Mouse (Mus musculus) embryonic facial prominence, embryonic 14.5 days (tissue): ENCODE data around the gene Myom1. TPM values are rescaled to one million over a fixed set of nuclear protein-coding genes. Genes with fewer than 3 reads are reported as not detected.

Source experiments
- ATAC-seq: fragments of 200-750 bp; cut with Nextera tagmentation; 2 replicates; pipeline ENCODE4 v1.8.0; 2017; ENCODE audit warnings: low read depth, moderate number of reproducible peaks, moderate TSS enrichment
- DNase-seq: peaks from one replicate; pipeline ENCODE4 v3.0.0-alpha.2; 2015; ENCODE audit warnings: low spot score
- H3K27ac ChIP-seq: fragments of 300-500 bp; sonication (generic); replicated peaks from 2 replicates; pipeline ENCODE4 v1.5.1; 2014; ENCODE audit warnings: low read depth, mild to moderate bottlenecking, low read length, moderate library complexity
- H3K27me3 ChIP-seq: fragments of 300-500 bp; sonication (generic); replicated peaks from 2 replicates; pipeline ENCODE4 v1.6.1; 2014; ENCODE audit warnings: low read length; ENCODE audit not compliant: control insufficient read depth, insufficient read depth
- H3K36me3 ChIP-seq: fragments of 300-500 bp; sonication (generic); 2 replicates; pipeline ENCODE4 v1.6.1; 2014; ENCODE audit warnings: low read length, mixed read lengths; ENCODE audit not compliant: control insufficient read depth, insufficient read depth
- H3K4me1 ChIP-seq: fragments of 300-500 bp; sonication (generic); 2 replicates; pipeline ENCODE4 v1.6.1; 2014; ENCODE audit warnings: antibody characterized with exemption, low read length; ENCODE audit not compliant: control insufficient read depth, insufficient read depth
- H3K4me2 ChIP-seq: fragments of 300-500 bp; sonication (generic); 2 replicates; pipeline ENCODE4 v1.6.1; 2014; ENCODE audit warnings: low read depth, mild to moderate bottlenecking, low read length, moderate library complexity, mixed read lengths
- H3K4me3 ChIP-seq: fragments of 300-500 bp; sonication (generic); 2 replicates; pipeline ENCODE4 v1.5.1; 2014; ENCODE audit warnings: low read depth, mild to moderate bottlenecking, low read length
- H3K9ac ChIP-seq: fragments of 300-500 bp; sonication (generic); 2 replicates; pipeline ENCODE4 v1.6.1; 2014; ENCODE audit warnings: low read depth, mild to moderate bottlenecking, low read length, moderate library complexity, mixed read lengths
- H3K9me3 ChIP-seq: fragments of 300-500 bp; sonication (generic); 2 replicates; pipeline ENCODE4 v1.6.1; 2016; ENCODE audit warnings: low read length; ENCODE audit not compliant: control insufficient read depth
- WGBS: fragments of 180-500 bp; shearing (Covaris S2); extraction: QIAGEN DNeasy Blood & Tissue Kit; methylation state at CpG from one replicate; pipeline ENCODE4 v1.1.7; 2014; 5-methylcytosine and 5-hydroxymethylcytosine counted together
- polyA plus RNA-seq: library from polyadenylated mRNA; unstranded; fragments of >200 nt; fragmentation: Nextera tagmentation; extraction: Ambion mirVana; gene quantifications from 2 replicates; pipeline ENCODE4 v1.2.1, GENCODE M21; 2014

The Myom1 gene
- polyA plus RNA-seq, 1 experiment from 2014 or later = 61.5 TPM

DNA sequence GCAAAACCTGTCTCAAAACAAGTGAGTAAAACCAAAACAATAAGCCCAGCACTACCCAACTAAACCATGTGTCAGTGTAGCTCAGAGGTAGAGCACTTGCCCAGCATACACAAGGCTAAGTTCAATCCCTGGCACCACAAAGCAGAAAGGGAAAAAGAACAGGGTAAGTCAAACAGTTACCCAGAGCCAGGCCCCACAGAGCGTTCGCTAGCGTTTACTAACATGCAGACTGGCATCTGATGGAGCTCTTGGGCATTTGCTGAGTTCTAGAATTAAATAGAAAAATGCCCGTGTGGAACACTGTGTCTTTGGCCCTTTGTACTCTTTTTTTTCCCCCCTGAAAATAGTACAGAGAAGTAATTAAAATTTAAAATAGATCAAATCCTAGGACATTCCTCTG, 111.8 kb downstream of the Myom1 start:
- Histone ChIP-seq H3K4me3 (no peak overlapping the region), H3K4me1 (peaks cover 13% of the 10 kb centered on the region; the same call in 1 of the 2 replicates), H3K27ac (no peak overlapping the region), H3K9ac (no peak overlapping the region), H3K36me3 (no peaks in the 10 kb centered on the region), H3K4me2 (no peak overlapping the region), H3K27me3 (no peaks in the 10 kb centered on the region), H3K9me3 (no peaks in the 10 kb centered on the region)
- no peak for ATAC-seq
- no peak for DNase-seq
- WGBS = 78% methylated on average over 4 of the region's 4 CpGs

DNA sequence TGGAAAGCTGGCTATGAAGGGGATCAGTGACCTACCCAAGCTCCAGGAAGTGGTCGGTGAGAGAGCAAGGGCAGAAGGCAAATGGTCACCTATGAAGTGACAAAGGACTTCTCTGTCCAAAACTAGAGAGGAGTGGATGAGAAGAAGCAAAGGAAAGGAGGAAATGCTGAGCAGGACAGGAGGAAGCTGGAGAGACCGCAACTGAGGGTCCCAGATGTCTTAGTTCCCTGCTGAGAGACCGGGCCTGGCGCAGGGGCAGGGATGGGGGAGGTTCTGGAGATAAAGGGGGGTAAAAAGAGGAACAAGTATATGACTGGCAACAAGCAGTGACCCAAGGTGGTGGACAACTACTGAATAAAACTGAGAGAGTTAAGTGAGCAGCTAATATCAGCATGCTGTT, 115.5 kb downstream of the Myom1 start:
- H3K4me3 ChIP-seq = no peak overlapping the region
- ATAC-seq (no peak), DNase-seq (no peak)
- no peaks in the 10 kb centered on the region for H3K36me3 ChIP-seq
- no peak overlapping the region for H3K27ac ChIP-seq
- H3K4me2 ChIP-seq = no peak overlapping the region
- WGBS = 75% methylated on average over 4 of the region's 4 CpGs
- no peaks in the 10 kb centered on the region for H3K9me3 ChIP-seq
- H3K27me3 ChIP-seq = no peaks in the 10 kb centered on the region
- H3K4me1 ChIP-seq = peaks cover 12% of the 10 kb centered on the region
- no peak overlapping the region for H3K9ac ChIP-seq

GRCm38 (mm10) chr17:71118607-71119006, 116.2 kb downstream of the Myom1 start:
- no peak for ATAC-seq
- Histone ChIP-seq H3K9me3 (no peaks in the 10 kb centered on the region), H3K27me3 (no peaks in the 10 kb centered on the region), H3K9ac (no peak overlapping the region), H3K4me2 (no peak overlapping the region), H3K36me3 (no peaks in the 10 kb centered on the region), H3K27ac (no peak overlapping the region), H3K4me3 (no peak overlapping the region), H3K4me1 (peaks cover 15% of the 10 kb centered on the region)
- no peak for DNase-seq
- WGBS = 59% methylated on average over 4 of the region's 4 CpGs

DNA sequence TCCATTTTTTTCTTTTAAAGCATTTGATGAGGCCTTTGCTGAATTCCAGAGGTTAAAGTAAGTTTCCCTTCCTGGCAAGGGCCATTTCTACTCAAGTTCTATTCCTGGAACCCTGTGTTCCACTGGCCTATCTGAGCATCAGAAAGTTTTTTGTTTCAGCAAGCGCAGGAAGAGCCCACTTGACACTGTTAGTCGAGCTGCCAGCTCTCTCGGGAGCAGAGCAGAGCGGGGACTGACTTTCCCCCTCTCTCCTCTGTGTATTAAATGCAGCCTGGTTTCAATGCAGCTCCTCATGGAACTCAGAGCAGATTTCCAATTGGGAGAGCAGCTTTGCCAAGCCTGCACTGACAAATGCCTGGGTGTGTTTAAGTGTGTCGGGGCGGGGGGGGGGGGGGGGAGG, 118.2 kb downstream of the Myom1 start:
- ATAC-seq = peak; percentile 57
- Histone ChIP-seq H3K27ac (peak overlapping the region; percentile 71), H3K4me1 (peaks cover 15% of the 10 kb centered on the region), H3K4me3 (no peak overlapping the region), H3K4me2 (no peak overlapping the region), H3K27me3 (no peaks in the 10 kb centered on the region), H3K36me3 (no peaks in the 10 kb centered on the region), H3K9ac (no peak overlapping the region), H3K9me3 (no peaks in the 10 kb centered on the region)
- no peak for DNase-seq
- WGBS = 24% methylated on average over 4 of the region's 6 CpGs

DNA sequence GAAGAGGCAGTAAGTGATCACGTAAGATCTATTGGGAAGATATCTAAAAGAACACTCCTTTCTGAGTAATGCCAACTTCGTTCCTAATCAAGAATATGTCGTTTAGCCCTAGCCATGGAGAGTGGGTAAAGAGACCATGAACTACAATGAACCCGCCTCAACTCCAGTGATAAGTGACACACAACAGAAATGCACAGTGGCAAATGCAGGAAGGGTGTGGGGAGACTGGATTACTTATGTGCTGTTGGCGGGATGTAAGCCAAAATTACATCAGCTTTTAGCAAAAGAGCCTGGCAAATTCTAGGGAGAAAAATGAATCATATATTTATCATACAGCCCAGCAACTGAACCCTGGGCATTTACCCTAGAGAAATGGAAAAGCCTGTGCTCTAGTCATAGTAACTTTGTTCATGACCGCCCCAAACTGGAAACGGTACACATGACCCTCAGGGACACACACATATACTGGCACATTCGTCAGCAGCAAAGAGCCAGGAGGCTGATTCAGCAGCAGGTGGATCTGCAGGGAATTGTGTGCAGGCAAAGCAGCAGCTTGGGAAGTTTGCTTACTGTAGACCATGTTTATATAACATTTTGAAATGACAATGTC, 121.7 kb downstream of the Myom1 start:
- WGBS = 79% methylated on average over 8 of the region's 8 CpGs
- Histone ChIP-seq H3K27ac (no peak overlapping the region), H3K36me3 (no peaks in the 10 kb centered on the region)

DNA sequence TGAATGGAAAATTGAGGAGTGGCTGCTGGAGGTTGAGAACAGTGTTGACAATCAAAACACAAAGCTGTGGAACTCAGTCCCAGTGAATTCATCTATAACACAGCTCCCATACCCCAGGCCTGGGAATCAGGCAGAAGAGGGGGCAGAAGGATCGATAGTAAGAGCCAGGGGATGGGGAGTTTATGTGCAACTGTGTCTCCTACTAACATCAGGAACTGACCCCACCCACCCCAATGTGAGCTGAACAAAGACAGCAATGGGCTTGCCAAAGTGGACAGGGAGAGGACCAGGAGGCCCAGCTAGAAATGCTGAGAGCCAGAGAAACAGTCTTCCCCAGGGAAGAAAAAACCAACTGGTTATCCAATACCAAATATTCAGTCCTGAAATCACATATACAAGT, 122.2 kb downstream of the Myom1 start:
- Histone ChIP-seq H3K4me3 (no peak overlapping the region), H3K4me2 (no peak overlapping the region), H3K4me1 (peaks cover 26% of the 10 kb centered on the region), H3K36me3 (no peaks in the 10 kb centered on the region), H3K9me3 (no peaks in the 10 kb centered on the region), H3K27me3 (no peaks in the 10 kb centered on the region), H3K9ac (no peak overlapping the region), H3K27ac (no peak overlapping the region)
- WGBS = 84% methylated on average over 1 of the region's 1 CpGs
- no peak for ATAC-seq
- no peak for DNase-seq

More for the DNA sequence above, 121.7 kb downstream of the Myom1 start:
- Histone ChIP-seq H3K4me1 (peaks cover 26% of the 10 kb centered on the region), H3K4me2 (no peak overlapping the region), H3K27me3 (no peaks in the 10 kb centered on the region), H3K4me3 (no peak overlapping the region), H3K9ac (no peak overlapping the region), H3K9me3 (no peaks in the 10 kb centered on the region)
- no peak for ATAC-seq
- DNase-seq = no peak

DNA sequence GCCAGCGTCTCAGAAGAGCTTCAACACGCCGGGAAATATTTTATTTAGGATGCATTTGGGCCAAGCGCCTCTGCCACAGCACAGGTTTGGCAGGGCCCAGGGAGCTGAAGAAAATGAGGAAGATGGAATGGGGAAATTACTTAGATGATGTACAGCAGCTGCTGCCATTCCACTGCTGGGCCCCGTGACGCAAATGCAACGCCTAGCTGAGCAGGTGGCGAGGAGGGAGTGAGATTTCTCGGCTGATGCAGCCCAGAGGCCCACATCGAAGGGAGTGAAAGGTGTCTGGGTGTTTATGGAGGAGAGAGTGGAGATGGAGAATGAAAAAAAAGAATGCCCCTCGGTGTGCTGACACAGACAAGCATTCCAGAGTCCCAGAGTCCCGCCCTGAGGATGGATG, 123.1 kb downstream of the Myom1 start:
- ATAC-seq = 0 out of 2 replicates have a peak, but pooled peaks have one; percentile 13
- Histone ChIP-seq H3K4me3 (no peak overlapping the region), H3K4me1 (peaks cover 25% of the 10 kb centered on the region), H3K36me3 (no peaks in the 10 kb centered on the region), H3K9me3 (no peaks in the 10 kb centered on the region), H3K27ac (no peak overlapping the region), H3K4me2 (no peak overlapping the region), H3K9ac (no peak overlapping the region), H3K27me3 (no peaks in the 10 kb centered on the region)
- 67% methylated on average over 12 of the region's 12 CpGs for WGBS
- peak; percentile 54 for DNase-seq

GRCm38 (mm10) chr17:71126001-71126400, 123.6 kb downstream of the Myom1 start:
- no peak overlapping the region for H3K9ac ChIP-seq
- H3K4me3 ChIP-seq = no peak overlapping the region
- WGBS = 78% methylated on average over 12 of the region's 12 CpGs
- H3K36me3 ChIP-seq = no peaks in the 10 kb centered on the region
- no peaks in the 10 kb centered on the region for H3K27me3 ChIP-seq
- H3K4me2 ChIP-seq = no peak overlapping the region
- H3K27ac ChIP-seq = no peak overlapping the region
- no peaks in the 10 kb centered on the region for H3K9me3 ChIP-seq
- no peak for DNase-seq
- peaks cover 20% of the 10 kb centered on the region for H3K4me1 ChIP-seq
- no peak for ATAC-seq

- no peaks in the 10 kb centered on the region for H3K27me3 ChIP-seq
- no peaks in the 10 kb centered on the region for H3K36me3 ChIP-seq
- H3K9ac ChIP-seq = no peak overlapping the region
- H3K4me3 ChIP-seq = no peak overlapping the region
- H3K4me2 ChIP-seq = no peak overlapping the region
- no peaks in the 10 kb centered on the region for H3K9me3 ChIP-seq
- H3K4me1 ChIP-seq = peaks cover 17% of the 10 kb centered on the region
- ATAC-seq (no peak), DNase-seq (no peak)
- 62% methylated on average over 7 of the region's 7 CpGs for whole genome bisulfite sequencing
- no peak overlapping the region; the same call in 1 of the 2 replicates for H3K27ac ChIP-seq
Measured at GRCm38 (mm10) chr17:71127464-71128110, 125.2 kb downstream of the Myom1 start.
